8 mouse cellular contexts compared by ENCODE assay signal in the genomic region with DNA sequence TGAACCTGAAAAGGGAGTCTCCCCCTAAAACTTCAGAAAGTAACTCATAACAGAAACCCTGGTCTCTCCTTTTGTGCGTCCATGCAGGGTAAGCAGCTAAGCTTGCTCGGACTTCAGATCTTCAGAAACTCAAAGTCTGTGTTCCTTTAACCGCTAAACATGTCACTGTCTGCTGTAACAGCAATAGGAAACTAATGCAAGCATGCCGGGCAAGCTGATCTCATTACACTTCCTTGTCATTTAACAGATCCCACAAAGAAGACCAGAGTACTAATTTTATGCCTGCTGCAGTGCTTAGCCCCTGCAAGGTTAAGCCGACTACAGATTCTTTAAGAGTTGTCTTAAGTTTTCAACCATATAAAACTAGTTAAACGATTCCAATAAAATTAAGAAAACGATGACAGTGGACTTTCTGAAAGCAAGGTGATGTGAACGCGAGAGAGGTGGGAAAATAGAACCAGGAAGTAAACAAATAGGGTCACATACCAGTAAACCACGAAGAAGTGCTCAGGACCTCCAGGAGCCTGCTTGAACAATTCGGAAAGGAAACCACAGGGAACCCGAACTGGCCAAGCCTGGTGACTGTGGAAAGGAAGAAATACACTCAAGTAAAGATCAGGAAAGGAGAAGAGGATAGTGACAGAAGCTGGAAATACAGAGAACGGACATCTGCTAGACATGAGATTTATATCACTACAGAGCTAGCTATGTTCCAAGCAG. TPM values are rescaled to one million over a fixed set of nuclear protein-coding genes. Genes with fewer than 3 reads are reported as not detected.
A peak's percentile ranks its signal among the peaks of the same experiment; 100 is the strongest.
DNase-seq lines count a peak whose midpoint lies in the region; ATAC-seq and TF ChIP-seq lines count a peak whose summit lies in the region.

No protein-coding gene starts in this region.

- H3K4me3 ChIP-seq in limb, embryonic 10.5 days, result peak overlapping the region; percentile 78
- H3K4me3 ChIP-seq in neural tube, embryonic 12.5 days, result peak overlapping the region; percentile 69

- peak; percentile 27 for DNase-seq in layer of hippocampus, adult 11-12 months (ENCODE audit: low spot score)
- DNase-seq in layer of hippocampus, adult 18-20 months (ENCODE audit: low spot score in 2 of 2), result no peak
- DNase-seq in Patski (ENCODE audit: low read depth, low spot score), result no peak
- no peak for DNase-seq in limb, embryonic 10.5 days (ENCODE audit: low spot score)
- DNase-seq in spleen, postnatal 4 days (ENCODE audit: low spot score in 2 of 2), result no peak
- DNase-seq in testis, postnatal 10 days (ENCODE audit: low spot score), result no peak

- ATAC-seq in Patski, result peak; percentile 4
- ATAC-seq in granulocyte monocyte progenitor cell, adult 5-6 weeks (replicated peaks; ENCODE audit: poor library complexity, severe bottlenecking), result peak; percentile 26
- no peak for ATAC-seq in neural tube, embryonic 12.5 days (ENCODE audit: low FRiP score, low read depth)

- H3K27ac ChIP-seq in limb, embryonic 10.5 days, result peak overlapping the region; percentile 95
- no peak overlapping the region for H3K27ac ChIP-seq in neural tube, embryonic 12.5 days

- CTCF ChIA-PET in Patski (lab: Charles Lee), result interaction anchor here (0.7 kb wide), 1 partner anchor 60 kb away, joined by 3 read pairs; no protein-coding TSS in a partner anchor

- H3K9me3 ChIP-seq in limb, embryonic 10.5 days (replicated peaks), result no peaks in the 10 kb centered on the region
- H3K9me3 ChIP-seq in neural tube, embryonic 12.5 days, result no peaks in the 10 kb centered on the region

- TF ChIP-seq CTCF in Patski (IDR thresholded peaks at IDR 0.05), result no peak

- POLR2A ChIA-PET in Patski (lab: Charles Lee), result interaction anchor here (1.1 to 1.6 kb wide), 3 partner anchors 13 to 629 kb away, joined by 3 to 10 read pairs (median 4); a partner anchor contains a TSS

- peak overlapping the region; percentile 79 for H3K9ac ChIP-seq in neural tube, embryonic 12.5 days

- in situ Hi-C loops in Patski (cut with MboI; ENCODE audit: low pct_unique_long_range_greater_than_20kb), result loop anchor here (10.0 kb wide), 2 partner anchors 49 to 119 kb away; no protein-coding TSS in a partner anchor

- H3K4me1 ChIP-seq in limb, embryonic 10.5 days, result peaks cover 10% of the 10 kb centered on the region
- peaks cover 11% of the 10 kb centered on the region for H3K4me1 ChIP-seq in neural tube, embryonic 12.5 days

- peaks cover 28% of the 10 kb centered on the region for H3K36me3 ChIP-seq in limb, embryonic 10.5 days
- H3K36me3 ChIP-seq in neural tube, embryonic 12.5 days, result peaks cover 5% of the 10 kb centered on the region

- H3K27me3 ChIP-seq in Patski, result no peaks in the 10 kb centered on the region
- H3K27me3 ChIP-seq in limb, embryonic 10.5 days (ENCODE audit: low read depth, poor library complexity, severe bottlenecking), result no peaks in the 10 kb centered on the region
- no peaks in the 10 kb centered on the region for H3K27me3 ChIP-seq in neural tube, embryonic 12.5 days (replicated peaks)

- 21% methylated on average over 13 of the region's 13 CpGs for WGBS in limb, embryonic 10.5 days
- WGBS in neural tube, embryonic 12.5 days, result 28% methylated on average over 13 of the region's 13 CpGs

- H3K4me2 ChIP-seq in neural tube, embryonic 12.5 days (replicated peaks), result peak overlapping the region; percentile 73

RNA-seq across cellular contexts. Expression of a gene that starts 1.0 kb away (rescaled TPM):
- total RNA-seq in layer of hippocampus, adult 18-20 months (2021), result 10 to 100 TPM; 24.1 to 26.5 TPM
- 83.5 TPM for polyA plus RNA-seq in Patski (2021)
- total RNA-seq in granulocyte monocyte progenitor cell, adult 5-6 weeks (2014; fragmentation: Nextera tagmentation), result 20.0 and 25.7 TPM in 2 replicates
- 45.0 and 51.7 TPM in 2 replicates for total RNA-seq in granulocyte monocyte progenitor cell, adult 5-6 weeks (2017)
- 35.4 and 40.8 TPM in 2 replicates for polyA plus RNA-seq in limb, embryonic 10.5 days (2016; fragmentation: Nextera tagmentation; extraction: Ambion mirVana)
- 28.1 and 33.1 TPM in 2 replicates for polyA plus RNA-seq in neural tube, embryonic 12.5 days (2016; fragmentation: Nextera tagmentation; extraction: Ambion mirVana)
